Mouse (Mus musculus): ENCODE measurements around the gene Upk2. TPM values are rescaled to one million over a fixed set of nuclear protein-coding genes. Genes with fewer than 3 reads are reported as not detected.

The Upk2 gene
- not detected in 2 replicates for polyA plus RNA-seq (2011; ENCODE audit: insufficient read depth, insufficient read length, low replicate concordance, missing spikeins)

GRCm38 (mm10) chr9:44454891-44455220 lies at the start of gene Upk2:
TSS of gene Upk2 (minus strand) at chr9:44454976.
- 62% methylated on average over 4 of the region's 4 CpGs for whole genome bisulfite sequencing
- no peaks in the 10 kb centered on the region; the same call in 1 of the 2 replicates for H3K4me1 ChIP-seq (ENCODE audit: control insufficient read depth, insufficient read depth, low read length)
- H3K27ac ChIP-seq (ENCODE audit: control insufficient read depth, insufficient read depth, low read depth, low read length, poor library complexity) = no peak within 1 kb of the TSS
- no peak within 1 kb of the TSS for H3K4me3 ChIP-seq (replicated peaks; ENCODE audit: control insufficient read depth, low read depth, low read length)
- TF ChIP-seq CTCF (IDR thresholded peaks at IDR 0.05; ENCODE audit: control insufficient read depth, insufficient read depth, low read length) (no peak), POLR2A (IDR thresholded peaks at IDR 0.05; ENCODE audit: borderline replicate concordance, control insufficient read depth, low read depth, low read length) (no peak)

GRCm38 (mm10) chr9:44502006-44502405 lies 47.2 kb upstream of the Upk2 start:
- H3K27ac ChIP-seq (ENCODE audit: control insufficient read depth, insufficient read depth, low read depth, low read length, poor library complexity) = no peak overlapping the region
- H3K4me1 ChIP-seq (ENCODE audit: control insufficient read depth, insufficient read depth, low read length) = no peaks in the 10 kb centered on the region
- WGBS = 6% methylated on average over 4 of the region's 4 CpGs
- no peak for TF ChIP-seq POLR2A (IDR thresholded peaks at IDR 0.05; ENCODE audit: borderline replicate concordance, control insufficient read depth, low read depth, low read length)
- peak; percentile 95 for TF ChIP-seq CTCF (IDR thresholded peaks at IDR 0.05; ENCODE audit: control insufficient read depth, insufficient read depth, low read length)
- no peak overlapping the region for H3K4me3 ChIP-seq (replicated peaks; ENCODE audit: control insufficient read depth, low read depth, low read length)

- no peaks in the 10 kb centered on the region for H3K4me1 ChIP-seq (ENCODE audit: control insufficient read depth, insufficient read depth, low read length)
- TF ChIP-seq CTCF (IDR thresholded peaks at IDR 0.05; ENCODE audit: control insufficient read depth, insufficient read depth, low read length) (no peak), POLR2A (IDR thresholded peaks at IDR 0.05; ENCODE audit: borderline replicate concordance, control insufficient read depth, low read depth, low read length) (no peak)
- WGBS = 78% methylated on average over 10 of the region's 10 CpGs
- no peak overlapping the region for H3K4me3 ChIP-seq (replicated peaks; ENCODE audit: control insufficient read depth, low read depth, low read length)
- no peak overlapping the region for H3K27ac ChIP-seq (ENCODE audit: control insufficient read depth, insufficient read depth, low read depth, low read length, poor library complexity)
Measured at GRCm38 (mm10) chr9:44501206-44501879, 46.6 kb upstream of the Upk2 start.

GRCm38 (mm10) chr9:44500638-44501175 lies 45.9 kb upstream of the Upk2 start:
- 84% methylated on average over 8 of the region's 8 CpGs for WGBS
- no peak overlapping the region for H3K4me3 ChIP-seq (replicated peaks; ENCODE audit: control insufficient read depth, low read depth, low read length)
- no peaks in the 10 kb centered on the region for H3K4me1 ChIP-seq (ENCODE audit: control insufficient read depth, insufficient read depth, low read length)
- no peak for TF ChIP-seq CTCF (IDR thresholded peaks at IDR 0.05; ENCODE audit: control insufficient read depth, insufficient read depth, low read length)
- no peak for TF ChIP-seq POLR2A (IDR thresholded peaks at IDR 0.05; ENCODE audit: borderline replicate concordance, control insufficient read depth, low read depth, low read length)
- H3K27ac ChIP-seq (ENCODE audit: control insufficient read depth, insufficient read depth, low read depth, low read length, poor library complexity) = no peak overlapping the region; the same call in 1 of the 2 replicates

GRCm38 (mm10) chr9:44500163-44500533 lies 45.4 kb upstream of the Upk2 start:
- no peaks in the 10 kb centered on the region; the same call in 1 of the 2 replicates for H3K4me1 ChIP-seq (ENCODE audit: control insufficient read depth, insufficient read depth, low read length)
- TF ChIP-seq CTCF (IDR thresholded peaks at IDR 0.05; ENCODE audit: control insufficient read depth, insufficient read depth, low read length) = no peak
- TF ChIP-seq POLR2A (IDR thresholded peaks at IDR 0.05; ENCODE audit: borderline replicate concordance, control insufficient read depth, low read depth, low read length) = no peak
- 79% methylated on average over 5 of the region's 5 CpGs for WGBS

GRCm38 (mm10) chr9:44499356-44500162 lies 44.8 kb upstream of the Upk2 start:
- Histone ChIP-seq H3K27ac (ENCODE audit: control insufficient read depth, insufficient read depth, low read depth, low read length, poor library complexity) (no peak overlapping the region), H3K4me1 (ENCODE audit: control insufficient read depth, insufficient read depth, low read length) (peaks cover 2% of the 10 kb centered on the region; the same call in 1 of the 2 replicates), H3K4me3 (replicated peaks; ENCODE audit: control insufficient read depth, low read depth, low read length) (no peak overlapping the region)
- TF ChIP-seq POLR2A (IDR thresholded peaks at IDR 0.05; ENCODE audit: borderline replicate concordance, control insufficient read depth, low read depth, low read length) (no peak), CTCF (IDR thresholded peaks at IDR 0.05; ENCODE audit: control insufficient read depth, insufficient read depth, low read length) (no peak)
- 51% methylated on average over 20 of the region's 20 CpGs for WGBS

More at GRCm38 (mm10) chr9:44500163-44500533, 45.4 kb upstream of the Upk2 start:
- Histone ChIP-seq H3K27ac (ENCODE audit: control insufficient read depth, insufficient read depth, low read depth, low read length, poor library complexity) (no peak overlapping the region), H3K4me3 (replicated peaks; ENCODE audit: control insufficient read depth, low read depth, low read length) (no peak overlapping the region)

GRCm38 (mm10) chr9:44498421-44499355 lies 43.9 kb upstream of the Upk2 start:
- 2% methylated on average over 59 of the region's 59 CpGs for WGBS
- H3K27ac ChIP-seq (ENCODE audit: control insufficient read depth, insufficient read depth, low read depth, low read length, poor library complexity) = no peak overlapping the region
- H3K4me3 ChIP-seq (replicated peaks; ENCODE audit: control insufficient read depth, low read depth, low read length) = no peak overlapping the region
- TF ChIP-seq POLR2A (IDR thresholded peaks at IDR 0.05; ENCODE audit: borderline replicate concordance, control insufficient read depth, low read depth, low read length) = no peak
- peak; percentile 53 for TF ChIP-seq CTCF (IDR thresholded peaks at IDR 0.05; ENCODE audit: control insufficient read depth, insufficient read depth, low read length)
- peaks cover 8% of the 10 kb centered on the region for H3K4me1 ChIP-seq (ENCODE audit: control insufficient read depth, insufficient read depth, low read length)

Data from bone marrow, adult 2 months (tissue).